Mouse (Mus musculus): ENCODE results near the gene Elp5. TPM values are rescaled to one million over a fixed set of nuclear protein-coding genes. Genes with fewer than 3 reads are reported as not detected.
A peak's percentile ranks its signal among the peaks of the same experiment; 100 is the strongest.

Elp5 gene
- total and polyA plus RNA-seq, 2 experiments from 2014 or later, result 115 to 187 TPM

GRCm38 (mm10) chr11:70010033-70010432, 27.7 kb upstream of the Elp5 start:
- Histone ChIP-seq H3K9me3 (ENCODE audit: low read length) (no peaks in the 10 kb centered on the region), H3K9ac (no peak overlapping the region), H3K27ac (ENCODE audit: low read depth, low read length) (no peak overlapping the region), H3K4me1 (ENCODE audit: insufficient read depth) (peaks cover 7% of the 10 kb centered on the region; the same call in 1 of the 2 replicates), H3K4me3 (ENCODE audit: low read depth, low read length) (no peak overlapping the region), H3K36me3 (ENCODE audit: insufficient read depth) (peaks cover 83% of the 10 kb centered on the region), H3K4me2 (ENCODE audit: low read depth) (no peak overlapping the region), H3K27me3 (ENCODE audit: insufficient read depth, low read length) (no peaks in the 10 kb centered on the region)
- WGBS, result 83% methylated on average over 6 of the region's 6 CpGs
- DNase-seq, result no peak
- TF ChIP-seq CTCF (IDR thresholded peaks at IDR 0.05; ENCODE audit: low read depth), result no peak
- no peak for ATAC-seq

DNA sequence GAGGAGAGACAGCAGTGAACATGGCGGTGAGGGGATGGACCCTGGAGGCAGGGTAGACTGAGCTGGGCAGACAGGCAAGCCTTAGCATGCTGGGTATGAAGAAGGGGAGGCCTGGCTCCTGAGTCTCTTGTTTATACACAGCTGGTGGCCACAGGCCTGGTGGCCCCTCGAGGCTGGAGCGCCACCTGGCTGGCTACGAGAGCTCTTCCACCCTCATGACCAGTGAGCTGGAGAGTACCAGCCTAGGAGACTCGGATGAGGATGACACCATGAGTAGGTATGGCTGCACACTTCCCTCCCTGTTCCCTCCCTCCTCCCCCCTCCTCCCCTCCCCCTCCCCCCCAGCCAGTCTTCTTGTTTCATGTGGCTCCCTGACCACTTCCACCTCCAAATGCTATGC, 23.2 kb upstream of the Elp5 start:
- H3K4me2 ChIP-seq (ENCODE audit: low read depth), result no peak overlapping the region
- no peak overlapping the region for H3K27ac ChIP-seq (ENCODE audit: low read depth, low read length)
- no peak for ATAC-seq
- peaks cover 58% of the 10 kb centered on the region for H3K36me3 ChIP-seq (ENCODE audit: insufficient read depth)
- WGBS, result 51% methylated on average over 5 of the region's 5 CpGs
- H3K4me3 ChIP-seq (ENCODE audit: low read depth, low read length), result no peak overlapping the region
- no peaks in the 10 kb centered on the region for H3K27me3 ChIP-seq (ENCODE audit: insufficient read depth, low read length)
- TF ChIP-seq CTCF (IDR thresholded peaks at IDR 0.05; ENCODE audit: low read depth), result peak; percentile 40
- H3K9me3 ChIP-seq (ENCODE audit: low read length), result no peaks in the 10 kb centered on the region
- no peak overlapping the region for H3K9ac ChIP-seq
- DNase-seq, result no peak
- H3K4me1 ChIP-seq (ENCODE audit: insufficient read depth), result peaks cover 17% of the 10 kb centered on the region; the same call in 1 of the 2 replicates

DNA sequence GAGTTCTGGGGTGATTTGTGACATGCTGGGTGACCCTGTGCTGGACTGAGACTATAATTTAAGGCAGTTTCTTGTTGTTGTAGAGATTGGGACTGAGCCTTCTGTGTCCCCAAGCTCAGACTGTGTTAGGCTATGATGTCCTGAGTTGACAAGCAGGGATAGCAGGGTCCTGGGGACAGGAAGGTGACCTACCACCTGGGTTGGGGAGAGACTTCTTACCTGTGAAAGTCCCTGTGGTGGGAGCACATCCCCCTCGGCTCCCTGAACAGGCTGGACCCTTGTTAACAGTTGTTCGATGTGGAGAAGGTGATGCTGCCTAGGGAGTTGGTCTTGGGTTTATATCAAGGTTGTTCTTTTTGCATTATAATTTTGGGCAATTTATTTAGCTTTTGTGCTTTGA, 20.2 kb upstream of the Elp5 start:
- DNase-seq (no peak), ATAC-seq (no peak)
- Histone ChIP-seq H3K36me3 (ENCODE audit: insufficient read depth) (peaks cover 47% of the 10 kb centered on the region), H3K27ac (ENCODE audit: low read depth, low read length) (no peak overlapping the region), H3K27me3 (ENCODE audit: insufficient read depth, low read length) (no peaks in the 10 kb centered on the region), H3K4me3 (ENCODE audit: low read depth, low read length) (0 out of 2 replicates have a peak overlapping the region, but pooled peaks have one; percentile 7), H3K9me3 (ENCODE audit: low read length) (no peaks in the 10 kb centered on the region), H3K4me2 (ENCODE audit: low read depth) (peak overlapping the region; percentile 74), H3K4me1 (ENCODE audit: insufficient read depth) (peaks cover 25% of the 10 kb centered on the region), H3K9ac (no peak overlapping the region; the same call in 1 of the 2 replicates)
- WGBS, result 88% methylated on average over 2 of the region's 2 CpGs
- no peak for TF ChIP-seq CTCF (IDR thresholded peaks at IDR 0.05; ENCODE audit: low read depth)

GRCm38 (mm10) chr11:70001865-70002264, 19.5 kb upstream of the Elp5 start:
- Histone ChIP-seq H3K36me3 (ENCODE audit: insufficient read depth) (peaks cover 41% of the 10 kb centered on the region), H3K27ac (ENCODE audit: low read depth, low read length) (no peak overlapping the region), H3K27me3 (ENCODE audit: insufficient read depth, low read length) (no peaks in the 10 kb centered on the region), H3K4me2 (ENCODE audit: low read depth) (peak overlapping the region; percentile 74), H3K9me3 (ENCODE audit: low read length) (no peaks in the 10 kb centered on the region), H3K9ac (peak overlapping the region; percentile 77; the same call in 1 of the 2 replicates), H3K4me3 (ENCODE audit: low read depth, low read length) (peak overlapping the region; percentile 74), H3K4me1 (ENCODE audit: insufficient read depth) (peaks cover 26% of the 10 kb centered on the region)
- no peak for ATAC-seq
- peak; percentile 75 for TF ChIP-seq CTCF (IDR thresholded peaks at IDR 0.05; ENCODE audit: low read depth)
- peak; percentile 57 for DNase-seq

DNA sequence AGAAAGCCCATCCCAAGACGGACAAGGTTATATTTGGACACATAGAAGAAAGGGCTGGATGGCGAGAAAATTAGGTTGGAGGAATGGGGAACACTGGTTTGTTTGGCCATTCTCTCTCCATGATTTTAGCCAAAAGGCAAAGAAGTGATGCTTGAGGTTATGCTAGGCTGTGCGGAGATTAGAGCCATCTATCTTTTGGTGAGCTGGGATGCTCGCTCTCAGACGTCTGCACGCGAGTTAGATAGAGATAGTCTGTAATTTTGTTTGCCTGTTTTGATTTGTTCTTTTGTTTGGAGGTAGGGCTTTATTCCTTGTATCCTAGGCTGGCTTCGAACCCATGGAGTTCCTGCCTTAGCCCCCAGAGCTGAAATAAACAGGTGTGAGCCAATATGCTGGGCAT, 18.8 kb upstream of the Elp5 start:
- Histone ChIP-seq H3K27me3 (ENCODE audit: insufficient read depth, low read length) (no peaks in the 10 kb centered on the region), H3K27ac (ENCODE audit: low read depth, low read length) (peak overlapping the region; percentile 97), H3K36me3 (ENCODE audit: insufficient read depth) (peaks cover 35% of the 10 kb centered on the region), H3K4me3 (ENCODE audit: low read depth, low read length) (peak overlapping the region; percentile 74), H3K4me2 (ENCODE audit: low read depth) (peak overlapping the region; percentile 74), H3K4me1 (ENCODE audit: insufficient read depth) (peaks cover 26% of the 10 kb centered on the region), H3K9ac (peak overlapping the region; percentile 77), H3K9me3 (ENCODE audit: low read length) (no peaks in the 10 kb centered on the region)
- DNase-seq (no peak), ATAC-seq (no peak)
- TF ChIP-seq CTCF (IDR thresholded peaks at IDR 0.05; ENCODE audit: low read depth), result no peak
- WGBS, result 12% methylated on average over 8 of the region's 8 CpGs

DNA sequence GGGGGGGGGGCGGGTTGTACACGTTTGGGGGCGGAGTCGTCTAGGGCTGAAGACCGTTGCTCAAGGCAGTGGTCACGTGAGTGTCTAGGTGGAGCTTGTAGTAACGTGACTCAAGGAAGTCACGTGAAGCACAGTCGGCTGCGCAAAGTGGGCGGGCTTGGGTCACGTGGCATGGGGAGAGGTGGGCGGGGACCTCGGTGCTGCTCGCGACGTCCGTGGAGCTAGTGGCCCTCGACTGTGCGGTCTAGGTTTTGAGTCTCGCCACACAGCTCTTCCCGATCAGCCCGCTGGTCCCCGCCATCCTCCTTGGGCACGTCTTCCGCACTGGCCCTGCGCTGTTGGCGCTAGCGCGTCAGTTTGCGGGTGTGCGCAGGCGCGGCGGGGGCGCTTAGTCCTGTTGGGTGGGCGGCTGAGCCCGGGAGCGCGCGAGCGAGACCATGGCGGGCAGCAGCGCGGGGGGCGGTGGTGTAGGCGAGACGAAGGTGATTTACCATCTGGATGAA, 18.1 kb upstream of the Elp5 start, which contains the start of gene Dvl2:
Gene Dvl2 (plus strand): TSS at position 200 of the 503 bp plus-strand sequence.
- Histone ChIP-seq H3K4me3 (ENCODE audit: low read depth, low read length) (peak within 1 kb of the TSS; percentile 74), H3K27me3 (ENCODE audit: insufficient read depth, low read length) (no peaks in the 10 kb centered on the region), H3K4me2 (ENCODE audit: low read depth) (peak within 1 kb of the TSS; percentile 74), H3K4me1 (ENCODE audit: insufficient read depth) (peaks cover 26% of the 10 kb centered on the region), H3K36me3 (ENCODE audit: insufficient read depth) (peaks cover 27% of the 10 kb centered on the region), H3K9ac (peak within 1 kb of the TSS; percentile 77), H3K9me3 (ENCODE audit: low read length) (no peaks in the 10 kb centered on the region), H3K27ac (ENCODE audit: low read depth, low read length) (peak within 1 kb of the TSS; percentile 97)
- TF ChIP-seq CTCF (IDR thresholded peaks at IDR 0.05; ENCODE audit: low read depth), result no peak; the same call in 1 of the 2 replicates
- under 1% methylated on average over 47 of the region's 48 CpGs for WGBS
- DNase-seq (peak; percentile 97), ATAC-seq (peak; percentile 81)

DNA sequence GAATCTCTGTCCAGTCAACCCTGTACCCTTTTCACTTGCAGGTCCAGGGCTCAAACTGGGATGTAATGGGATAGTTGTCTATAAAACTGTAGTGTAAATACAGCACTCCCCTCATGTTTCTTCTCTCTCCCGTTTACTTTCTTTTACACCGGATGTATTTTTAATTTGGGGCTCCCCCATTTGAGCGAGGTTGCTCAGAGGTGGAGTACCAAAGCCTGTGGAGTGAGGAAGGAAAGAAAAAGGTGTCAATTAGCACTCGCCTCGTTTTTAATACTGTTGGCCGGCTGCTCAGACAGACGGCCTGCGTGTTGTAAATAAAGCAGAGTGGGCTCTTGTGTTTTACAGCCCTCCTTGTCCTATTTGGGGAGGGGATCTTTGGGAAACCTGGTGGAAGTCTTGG, 17.3 kb upstream of the Elp5 start:
- Histone ChIP-seq H3K4me3 (ENCODE audit: low read depth, low read length) (no peak overlapping the region), H3K9me3 (ENCODE audit: low read length) (no peaks in the 10 kb centered on the region), H3K36me3 (ENCODE audit: insufficient read depth) (peaks cover 21% of the 10 kb centered on the region), H3K27me3 (ENCODE audit: insufficient read depth, low read length) (no peaks in the 10 kb centered on the region), H3K4me1 (ENCODE audit: insufficient read depth) (peaks cover 26% of the 10 kb centered on the region), H3K4me2 (ENCODE audit: low read depth) (no peak overlapping the region), H3K9ac (no peak overlapping the region), H3K27ac (ENCODE audit: low read depth, low read length) (0 out of 2 replicates have a peak overlapping the region, but pooled peaks have one; percentile 17)
- no peak for TF ChIP-seq CTCF (IDR thresholded peaks at IDR 0.05; ENCODE audit: low read depth)
- ATAC-seq, result no peak
- no peak for DNase-seq
- WGBS, result 85% methylated on average over 8 of the region's 8 CpGs
